Mouse (Mus musculus) embryo, embryonic 9.5 days (tissue): Measurements from ENCODE around the gene Tef.

Experiments used
- DNase-seq: peaks from one replicate; pipeline ENCODE4 v3.0.0-alpha.2; 2017; ENCODE audit errors: extremely low spot score

The Tef gene

DNA sequence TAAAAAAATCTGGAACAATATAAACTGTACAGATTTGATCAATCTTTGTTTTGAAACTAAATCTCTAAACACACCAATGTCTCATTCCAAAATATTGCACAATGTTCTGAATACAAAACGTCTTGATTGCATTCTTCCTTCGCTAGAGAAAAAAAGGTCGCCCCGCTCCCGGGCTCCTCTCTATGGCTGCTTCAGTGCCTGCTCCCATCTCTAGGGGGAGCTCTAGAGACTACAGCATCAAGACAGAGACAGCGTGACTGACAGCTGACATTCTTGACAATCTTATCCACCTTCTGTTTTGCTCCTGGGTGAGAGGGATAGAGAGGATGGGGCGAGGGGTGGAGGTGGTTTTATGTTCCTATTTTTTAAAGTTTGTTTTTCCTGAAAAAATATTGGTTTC, 46.1 kb downstream of the Tef start:
- DNase-seq = no peak

DNA sequence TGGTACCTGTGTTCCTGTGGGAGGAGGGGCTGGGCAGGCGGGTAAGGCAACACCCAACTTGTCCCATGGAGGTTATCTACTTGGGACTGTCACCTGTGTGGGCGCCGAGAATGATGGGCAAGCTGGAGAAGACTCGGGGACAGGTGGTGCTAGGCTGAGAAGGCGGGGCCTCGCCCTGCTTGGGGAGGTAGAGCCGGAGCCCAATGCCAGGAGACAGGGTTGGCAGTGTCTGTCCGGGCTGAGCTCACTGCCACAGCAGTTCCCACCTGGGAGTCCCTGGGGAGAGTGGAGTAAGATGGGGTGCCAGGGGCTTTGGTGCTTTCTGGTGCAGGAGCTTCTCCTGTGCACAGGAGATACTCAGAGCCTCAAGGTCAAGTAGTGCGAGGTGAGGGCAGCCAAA, 46.9 kb downstream of the Tef start:
- DNase-seq = no peak

DNA sequence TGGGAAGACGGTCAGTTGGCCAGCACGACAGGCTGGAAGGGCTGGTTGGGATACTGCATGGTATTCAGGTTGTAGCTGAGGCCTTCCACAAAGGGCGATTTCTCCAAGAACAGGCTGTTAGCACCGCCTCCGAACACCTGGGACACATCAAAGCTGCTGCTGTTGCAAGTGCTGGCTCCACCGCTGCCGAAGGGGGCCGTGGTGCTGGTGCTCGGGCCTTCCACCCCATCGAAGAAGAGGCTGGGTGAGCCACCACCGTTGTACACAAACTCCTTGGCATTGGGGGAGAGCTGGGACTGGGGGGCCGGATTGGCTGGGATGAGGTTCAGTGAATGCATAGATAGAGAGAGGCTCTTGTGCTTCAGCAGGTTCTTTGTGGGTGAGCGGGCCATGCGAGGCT, 48.5 kb downstream of the Tef start:
- no peak for DNase-seq

DNA sequence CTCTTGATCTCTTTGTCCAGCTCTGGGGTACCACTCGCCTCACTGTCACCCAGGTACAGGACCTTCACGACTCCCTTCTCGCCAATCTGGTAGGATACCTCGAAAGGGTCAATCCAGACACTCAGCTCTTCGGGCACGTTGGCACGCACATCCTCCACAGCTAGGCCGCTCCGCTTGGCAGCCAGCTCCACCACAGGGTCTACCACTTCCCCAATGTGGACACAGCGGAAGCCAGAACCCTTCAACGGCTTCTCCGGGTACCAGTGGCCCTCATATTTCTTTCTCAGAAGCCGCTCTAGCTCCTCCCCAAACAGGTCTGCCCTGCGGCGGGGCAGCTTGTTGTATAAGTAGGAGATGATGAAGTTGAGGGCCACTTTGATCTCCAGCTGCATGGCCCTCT, 49.2 kb downstream of the Tef start:
- DNase-seq = no peak

DNA sequence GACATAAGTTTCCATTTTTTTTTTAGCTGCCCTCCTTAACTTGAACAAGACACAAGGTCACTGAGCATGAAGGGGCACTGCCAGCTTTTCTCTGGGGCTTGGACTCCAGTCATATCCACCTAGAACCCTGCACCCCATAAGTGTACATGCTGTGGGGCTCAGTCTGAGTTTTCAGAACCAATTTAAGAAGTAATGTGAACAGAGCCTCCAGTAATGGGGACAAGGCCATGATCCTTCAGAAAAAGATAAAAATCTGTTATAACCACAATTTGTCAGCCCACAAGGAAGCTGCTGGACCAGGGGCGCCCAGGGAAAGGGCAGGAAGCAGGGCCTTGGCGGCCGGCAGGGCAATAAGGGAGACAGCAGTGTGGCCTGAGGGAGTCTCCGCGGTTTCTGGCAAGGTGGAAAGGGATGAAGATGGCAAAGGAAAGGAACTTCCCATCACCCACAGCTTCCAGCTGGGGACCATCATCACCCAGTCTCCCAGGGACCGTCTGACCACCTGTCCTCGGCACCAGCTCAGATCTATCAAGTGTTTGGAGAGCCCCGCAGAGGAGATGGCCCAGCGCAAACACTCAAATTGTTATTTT, 50.3 kb downstream of the Tef start:
- no peak for DNase-seq

DNA sequence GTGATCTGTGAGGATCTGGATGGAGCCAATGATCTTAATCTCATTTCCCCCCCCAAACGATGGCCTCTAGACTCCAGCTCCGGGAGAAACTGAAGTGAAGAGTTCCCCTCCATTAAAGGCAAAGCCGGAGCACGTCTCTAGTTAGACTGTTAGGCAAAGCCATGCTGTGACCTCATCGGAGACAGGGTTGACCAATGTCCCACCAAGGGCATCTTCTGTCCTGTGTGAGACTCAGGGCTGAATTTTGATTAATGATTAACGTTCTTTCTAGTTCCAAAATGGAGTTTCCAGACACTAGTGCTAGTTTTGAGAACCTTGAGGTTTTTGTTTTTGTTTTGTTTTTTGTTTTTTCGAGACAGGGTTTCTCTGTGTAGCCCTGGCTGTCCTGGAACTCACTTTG, 50.9 kb downstream of the Tef start:
- no peak for DNase-seq

DNA sequence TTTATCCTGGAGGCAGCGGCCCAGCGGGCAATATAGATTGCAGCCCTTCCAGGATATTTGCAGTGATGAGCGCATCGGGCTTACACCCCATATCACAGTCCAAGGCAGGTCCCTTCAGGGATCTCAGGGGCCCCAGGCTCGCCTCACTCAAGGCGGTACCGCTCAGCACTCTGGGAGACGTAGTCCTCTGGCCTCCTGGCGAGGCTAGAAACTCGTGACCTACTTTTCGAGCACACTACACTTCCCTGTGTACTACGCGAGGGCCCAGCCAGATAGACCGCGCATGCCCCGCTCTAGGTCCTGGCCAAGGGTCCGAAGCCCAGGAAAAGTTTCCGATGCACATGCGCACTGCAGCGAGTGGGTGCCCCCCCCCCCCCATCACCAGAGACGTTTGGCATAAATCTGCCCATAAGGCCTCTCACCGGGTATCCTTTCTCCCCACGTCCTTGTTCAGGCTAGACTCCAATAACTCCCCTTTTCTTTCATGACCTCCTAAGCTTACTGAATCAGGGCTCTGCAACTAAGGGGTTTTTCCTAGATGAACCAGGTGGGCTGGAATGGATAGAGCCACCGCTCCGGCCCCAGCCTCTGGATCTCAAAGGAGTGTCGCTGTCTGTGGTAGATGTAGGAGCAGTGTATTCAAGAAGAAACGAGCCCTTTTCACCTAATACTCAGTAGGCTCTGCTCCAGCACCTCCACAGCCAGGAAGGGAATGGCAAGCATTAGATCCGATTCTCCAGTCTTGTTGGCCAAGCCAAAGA, 54.0 kb downstream of the Tef start:
- DNase-seq = peak; percentile 88

DNA sequence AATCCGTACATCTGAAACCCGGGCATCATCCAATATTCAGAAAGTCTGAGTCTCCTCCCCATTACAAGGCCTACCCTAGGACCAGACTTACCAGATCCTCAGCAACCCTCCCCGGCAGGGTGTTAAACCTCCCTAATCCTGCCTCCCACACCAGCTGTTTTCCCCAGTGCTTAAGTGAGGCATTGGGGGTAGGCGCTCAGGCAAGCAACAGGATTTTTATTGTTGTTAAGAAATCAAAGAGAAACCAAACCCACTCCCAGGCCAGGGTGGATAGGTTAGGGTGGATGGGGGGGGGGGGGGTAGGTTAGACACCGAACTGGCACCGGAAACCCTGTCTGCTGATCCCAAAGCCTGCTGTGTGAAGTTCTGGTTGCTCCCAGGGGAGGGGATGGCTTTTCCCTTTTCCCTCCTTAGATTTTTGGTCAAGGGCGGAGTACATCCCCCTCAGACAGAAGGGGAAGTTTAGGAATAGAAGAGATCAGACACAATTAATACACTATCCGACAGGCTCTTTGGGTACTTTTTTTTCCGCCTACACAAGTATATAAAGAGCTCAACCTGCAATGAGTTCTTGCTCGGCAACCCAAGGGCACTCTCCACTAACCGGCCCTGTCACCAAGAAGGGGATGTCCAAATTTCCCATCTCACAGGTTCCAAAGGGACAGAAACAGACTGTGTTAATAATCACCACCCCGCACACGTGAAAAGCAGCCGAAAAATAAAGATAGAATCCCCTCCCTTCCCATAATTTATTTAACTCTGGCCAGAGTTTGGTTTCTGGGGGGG, 54.9 kb downstream of the Tef start:
- peak; percentile 25 for DNase-seq

DNA sequence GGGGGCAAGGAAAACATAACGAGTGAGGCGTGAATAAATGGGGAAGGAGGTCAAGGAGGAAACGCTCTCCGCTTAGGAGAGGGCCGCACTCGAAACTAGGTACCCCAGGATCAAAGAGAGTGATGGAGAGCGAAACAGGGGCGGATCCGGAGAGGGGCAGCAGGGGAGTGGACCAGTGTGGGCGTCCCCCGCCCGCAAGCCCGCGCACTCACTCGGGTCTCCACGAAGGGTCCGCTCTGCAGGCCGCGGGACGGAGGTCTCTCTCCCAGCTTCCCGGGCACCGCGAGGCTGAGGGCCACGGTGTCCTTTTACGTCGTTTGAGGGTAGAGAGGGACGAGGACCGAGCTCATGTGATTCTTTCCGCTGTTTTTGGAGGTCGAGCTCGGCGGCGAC, 55.5 kb downstream of the Tef start:
- no peak for DNase-seq

DNA sequence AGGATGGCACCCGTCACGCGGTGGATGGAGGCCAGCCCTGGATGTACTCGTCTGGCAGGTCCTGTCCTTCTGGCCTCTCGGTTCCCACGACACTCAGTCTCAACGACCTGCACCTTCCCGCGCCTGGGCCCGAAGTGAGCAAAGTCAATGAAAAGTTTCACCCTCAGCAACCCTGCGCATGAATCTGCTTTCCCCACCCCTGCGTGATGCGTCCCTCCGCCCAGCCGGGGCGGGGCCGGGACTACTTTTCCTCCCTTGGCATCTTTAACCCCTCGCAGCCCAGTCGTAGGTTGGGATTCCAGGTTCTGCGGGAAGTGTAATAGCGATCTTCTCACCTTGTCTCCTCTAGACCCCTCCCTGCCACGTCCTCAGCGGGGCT, 55.9 kb downstream of the Tef start:
- peak; percentile 95 for DNase-seq

DNA sequence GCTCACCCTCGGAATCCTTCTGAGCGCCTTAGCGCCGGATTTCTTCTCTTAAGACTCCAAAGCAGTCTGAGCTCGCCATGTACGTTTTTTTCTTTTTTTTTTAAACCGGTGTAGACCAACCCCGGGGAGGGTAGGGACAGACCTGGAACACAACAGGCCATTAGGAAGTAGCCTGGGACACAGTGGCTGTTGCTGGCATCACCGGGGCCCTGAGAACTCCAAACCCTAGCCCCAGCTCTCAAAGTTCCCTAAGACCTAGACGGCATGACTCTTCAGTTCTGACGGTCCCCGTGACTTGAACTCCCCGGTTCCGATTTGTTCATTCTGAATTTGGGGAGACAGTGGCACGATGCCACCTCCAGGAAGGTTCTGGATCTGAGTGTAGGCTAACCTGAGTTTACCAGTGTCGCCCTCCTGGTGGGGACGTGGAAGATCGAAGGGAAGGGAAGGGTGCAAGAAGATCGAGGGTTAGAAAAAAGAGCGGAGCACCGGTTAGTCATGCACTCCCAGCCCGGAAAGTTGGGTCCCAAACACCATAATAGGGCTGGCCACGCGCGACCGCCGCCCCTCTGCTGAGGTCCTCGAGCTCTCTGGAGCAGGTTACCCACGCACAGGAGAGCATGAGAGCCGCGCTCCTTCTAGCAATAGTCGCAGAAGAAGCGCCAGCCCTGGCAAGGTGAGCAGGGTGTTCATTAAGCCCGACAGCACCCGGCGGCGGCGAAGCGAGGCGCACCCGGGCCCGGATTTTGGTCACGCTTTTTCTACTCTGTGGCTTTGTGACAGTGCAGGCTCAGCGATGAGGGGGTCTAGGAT, 56.5 kb downstream of the Tef start, which contains the start of gene Tob2:
TSS of gene Tob2 (minus strand) at position 280 of the 813 bp plus-strand sequence.
- peak; percentile 72 for DNase-seq

DNA sequence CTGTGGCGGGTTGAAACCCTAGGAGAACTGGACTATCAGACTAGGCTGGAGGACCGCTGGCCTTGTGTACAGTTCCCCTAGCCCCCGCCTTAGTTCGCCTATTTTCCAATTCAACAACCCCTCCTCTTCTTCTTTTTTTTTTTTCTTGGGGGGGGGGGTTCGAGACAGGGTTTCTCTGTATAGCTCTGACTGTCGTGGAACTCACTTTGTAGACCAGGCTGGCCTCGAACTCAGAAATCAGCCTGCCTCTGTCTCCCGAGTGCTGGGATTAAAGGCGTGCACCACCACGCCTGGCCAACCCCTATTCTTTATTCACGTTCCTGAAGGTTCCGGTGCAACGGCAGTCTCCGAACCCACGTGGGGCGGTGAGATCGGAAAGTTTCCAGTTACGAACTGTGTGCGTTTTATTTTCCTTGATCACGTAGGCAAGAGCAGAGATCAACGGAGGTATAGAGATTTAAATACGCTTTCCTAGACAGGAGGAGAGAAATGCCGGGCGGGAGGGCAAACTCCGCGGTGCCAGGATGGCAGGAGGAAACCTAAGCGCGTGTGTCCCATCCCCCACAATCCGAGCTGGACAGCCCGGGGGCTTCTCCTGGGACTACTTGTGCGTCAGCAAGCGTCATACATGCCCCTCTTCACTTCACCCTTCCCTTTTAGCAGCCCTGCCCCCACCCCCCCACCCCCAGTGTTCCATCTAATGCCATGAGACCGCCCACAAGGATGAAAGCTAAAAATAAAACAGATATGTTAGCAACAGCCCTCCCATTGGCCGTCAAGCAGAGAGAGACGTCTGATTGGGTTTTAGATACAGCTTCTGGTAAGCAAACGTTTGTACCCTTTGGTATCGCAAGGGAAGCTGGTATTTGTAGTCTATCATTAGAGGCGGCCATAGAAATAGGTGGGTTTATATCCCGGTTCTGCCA, 57.4 kb downstream of the Tef start:
- DNase-seq = peak; percentile 93

DNA sequence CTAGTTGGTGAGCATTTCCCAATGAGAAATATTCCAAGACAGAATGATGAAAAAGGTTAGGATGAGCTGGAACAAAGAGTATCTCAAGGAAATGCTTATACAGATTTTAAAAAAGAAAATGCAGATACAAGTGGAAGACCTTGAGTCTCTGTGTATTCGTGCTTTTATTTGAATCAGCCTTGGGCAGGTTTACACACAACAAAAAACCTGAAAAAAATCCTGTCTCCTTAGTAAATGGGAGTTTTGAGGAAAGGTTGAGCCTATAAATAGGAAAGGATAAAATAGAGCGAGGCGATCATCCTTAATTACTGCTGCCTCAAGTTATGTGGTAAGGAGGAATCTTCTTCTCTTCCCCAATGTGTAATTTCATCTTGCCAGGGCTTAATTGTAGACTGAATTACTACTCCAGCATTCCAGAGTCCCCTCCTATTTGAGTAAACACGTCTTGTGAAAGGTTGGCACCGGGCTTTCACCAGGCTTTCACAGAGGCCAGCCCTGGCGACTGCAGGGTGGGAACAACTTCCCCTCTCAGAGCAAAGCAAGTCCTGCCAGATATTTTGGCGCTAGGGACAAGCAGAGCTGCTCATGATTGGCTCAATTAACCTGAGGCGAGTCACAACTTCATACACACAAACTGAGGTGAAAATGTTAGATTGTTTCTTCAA, 58.4 kb downstream of the Tef start:
- no peak for DNase-seq

DNA sequence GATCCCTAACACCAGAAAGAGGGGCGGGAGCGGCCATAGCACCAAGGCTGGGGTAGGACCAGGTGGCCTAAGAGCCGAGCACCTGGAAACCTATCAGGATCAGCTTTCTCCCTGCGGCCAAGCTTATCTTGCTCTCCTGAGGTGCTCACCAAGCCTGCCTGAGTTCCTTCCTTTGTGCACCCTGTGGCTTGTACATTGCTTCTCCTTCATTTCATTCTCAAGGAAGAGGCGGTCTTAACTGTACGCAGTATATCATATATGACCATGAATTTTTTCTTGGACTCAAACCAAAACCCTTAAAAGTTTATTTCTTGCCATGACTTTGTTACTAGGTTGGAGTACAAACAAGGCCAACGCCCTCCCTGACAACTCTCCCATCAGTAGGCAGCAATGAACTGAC, 62.0 kb downstream of the Tef start:
- DNase-seq = no peak

DNA sequence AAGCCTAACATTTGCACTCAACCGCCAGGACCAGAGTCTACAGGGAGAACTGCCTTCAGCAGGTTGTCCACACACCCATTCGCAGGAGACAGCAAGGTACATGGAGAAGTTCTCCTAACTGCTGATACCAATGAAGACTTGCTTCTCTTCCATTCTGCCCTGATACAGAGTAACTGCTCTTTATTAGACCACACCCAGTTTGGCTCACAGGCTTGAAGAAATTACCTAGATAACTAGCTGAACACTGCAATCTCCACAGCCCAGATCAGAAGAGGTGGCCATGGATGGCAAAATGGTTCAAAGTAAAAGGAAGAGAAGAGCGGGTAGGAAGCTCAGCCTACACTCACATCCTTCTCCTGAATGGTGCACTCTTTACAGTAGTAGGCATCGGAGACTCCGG, 67.8 kb downstream of the Tef start:
- DNase-seq = no peak

DNA sequence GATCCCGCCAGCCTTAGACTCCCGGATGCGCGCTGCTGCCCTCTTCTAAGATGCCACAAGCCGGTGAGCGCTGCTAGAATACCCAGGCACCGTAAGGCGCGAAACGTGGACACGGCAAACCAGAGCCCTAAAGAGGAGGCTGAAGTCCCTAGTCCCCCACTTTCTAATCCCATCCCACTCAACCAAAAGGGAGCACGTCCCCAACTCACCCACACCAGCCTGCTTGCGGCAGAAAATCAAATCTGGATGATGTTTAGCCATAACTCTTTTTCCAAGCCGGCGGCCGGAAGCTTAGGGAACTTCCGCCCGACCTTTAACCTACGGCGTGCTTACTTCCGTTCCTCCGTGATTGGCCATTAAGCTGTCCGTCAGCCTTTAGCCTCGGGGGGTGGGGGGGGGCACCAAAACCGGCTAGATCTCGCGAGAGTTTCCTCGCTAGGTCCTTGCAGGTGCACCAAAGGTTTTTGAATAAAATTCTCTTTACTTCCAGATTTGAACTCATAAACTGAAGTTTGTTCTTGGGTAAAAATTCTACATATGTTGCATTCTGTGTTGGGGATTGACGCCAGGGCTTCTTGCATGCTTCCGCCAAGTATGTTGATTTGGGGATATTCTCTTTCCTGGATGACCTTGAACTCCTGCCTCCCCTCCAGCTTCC, 69.5 kb downstream of the Tef start, which contains the start of gene Phf5a:
TSS of gene Phf5a (minus strand) at position 308 of the 658 bp plus-strand sequence.
- DNase-seq = peak; percentile 97

DNA sequence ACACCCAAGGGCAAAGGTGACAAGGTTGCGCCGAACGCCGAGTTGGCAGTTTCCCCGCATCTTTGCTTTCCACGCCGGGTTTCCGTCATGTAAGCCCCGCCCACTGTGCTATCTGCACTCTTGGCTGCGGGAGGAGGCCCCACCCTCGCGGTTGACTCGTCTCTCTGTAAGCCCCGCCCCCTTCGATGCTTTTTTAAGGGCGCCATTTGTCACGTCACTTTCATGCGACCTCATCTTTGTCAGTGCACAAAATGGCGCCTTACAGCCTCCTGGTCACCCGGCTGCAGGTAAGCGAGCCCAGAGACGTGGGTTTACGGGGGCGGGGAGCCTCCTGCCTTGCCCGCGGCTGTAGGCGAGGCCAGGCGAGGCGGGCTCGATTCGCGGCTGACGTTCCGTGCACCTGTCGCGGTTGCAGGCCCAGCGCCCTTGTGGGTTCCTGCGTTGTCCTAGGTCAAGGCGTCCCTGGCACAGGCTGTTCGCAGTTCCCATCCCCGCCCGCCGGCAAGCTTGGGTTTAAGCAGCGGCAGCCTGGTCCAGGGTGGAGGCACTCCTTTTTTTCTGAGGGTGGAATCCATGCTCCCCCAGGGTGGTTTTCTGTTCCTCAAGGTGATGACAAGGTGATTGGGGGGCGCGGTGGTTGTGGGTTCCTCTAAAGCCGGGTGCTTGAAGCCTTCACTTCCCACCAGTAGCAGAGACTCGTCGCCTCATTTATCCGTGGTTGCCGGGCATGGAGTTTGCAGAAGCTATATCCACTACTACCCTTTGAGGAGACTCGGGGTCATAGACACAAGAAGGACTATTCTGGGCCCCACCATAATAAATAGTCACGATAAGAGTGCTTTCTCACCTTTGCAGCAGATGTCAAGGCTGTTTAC, 70.3 kb downstream of the Tef start, which contains the start of gene Aco2:
TSS of gene Aco2 (plus strand) at position 48 of the 875 bp plus-strand sequence.
- DNase-seq = peak; percentile 99
